Mouse (Mus musculus): Measurements from ENCODE around the gene Ptk7.

Ptk7 gene

DNA sequence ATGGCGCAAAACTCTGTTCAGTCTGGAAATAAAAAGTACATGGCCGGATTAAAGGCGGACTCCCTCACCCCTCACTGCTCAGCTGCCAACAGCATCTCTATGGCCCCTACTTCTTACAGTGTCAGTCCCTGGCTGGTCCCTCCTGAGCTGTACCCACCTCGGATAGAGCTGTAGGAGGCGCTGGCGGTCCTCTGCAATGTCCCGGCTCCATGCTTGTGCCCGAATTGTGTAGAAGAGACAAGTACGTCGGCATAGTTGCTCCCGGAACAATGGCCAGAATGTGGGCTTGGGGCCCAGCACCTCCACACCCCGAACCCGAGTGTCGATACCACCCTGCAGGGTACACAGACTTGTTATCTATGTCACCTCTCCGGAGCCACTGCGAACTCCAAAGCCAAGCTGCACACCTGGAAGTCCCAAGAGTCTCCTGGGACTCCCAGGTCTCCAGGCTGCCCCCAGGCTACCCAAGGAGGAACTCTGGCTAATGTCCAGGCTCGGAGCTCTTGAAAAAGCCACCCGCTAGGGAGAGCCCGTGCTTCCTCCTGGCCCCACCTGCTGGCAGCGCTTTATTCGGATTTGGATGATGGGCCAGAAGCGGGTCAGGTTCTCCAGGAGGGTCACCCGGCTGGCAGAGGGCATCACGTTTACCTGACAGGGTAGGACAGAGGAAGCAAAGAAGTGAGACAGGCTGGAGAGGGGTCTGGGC, 107.2 kb downstream of the Ptk7 start:
- no peak for DNase-seq (ENCODE audit: low spot score in 2 of 2)

GRCm38 (mm10) chr17:46521174-46521573, 108.1 kb downstream of the Ptk7 start:
- no peak for DNase-seq (ENCODE audit: low spot score in 2 of 2)

- DNase-seq (ENCODE audit: low spot score in 2 of 2): no peak
Observed at GRCm38 (mm10) chr17:46520385-46520979, 108.8 kb downstream of the Ptk7 start.

- no peak for DNase-seq (ENCODE audit: low spot score in 2 of 2)
Observed at GRCm38 (mm10) chr17:46519971-46520370, 109.3 kb downstream of the Ptk7 start.
